Mouse (Mus musculus): ENCODE data around the gene Klhl33.
"Not testable (repeated sequence)": the region's sequence is repeated elsewhere in the genome, so short reads cannot be mapped to it uniquely, and the experiment has no call there.

- TF ChIP-seq POLR2A (IDR thresholded peaks at IDR 0.05; ENCODE audit: control insufficient read depth, low read depth, low read length); CTCF (IDR thresholded peaks at IDR 0.05; ENCODE audit: control insufficient read depth, insufficient read depth, insufficient replicate concordance, low read depth, low read length): not testable (repeated sequence)
Observed at GRCm38 (mm10) chr14:50944668-50945033, 47.3 kb upstream of the Klhl33 start.
